Mouse (Mus musculus) myocyte (in vitro differentiated cells): Measurements from ENCODE around the gene Atg3. TPM values are rescaled to one million over a fixed set of nuclear protein-coding genes. Genes with fewer than 3 reads are reported as not detected.

Experiments used
- H3K27me3 ChIP-seq: one replicate; pipeline ENCODE4 v1.6.1; 2011; ENCODE audit not compliant: control insufficient read depth, insufficient read depth, insufficient read length
- H3K36me3 ChIP-seq: one replicate; pipeline ENCODE4 v1.6.1; 2011; ENCODE audit not compliant: control insufficient read depth, insufficient read depth
- H3K4me2 ChIP-seq: one replicate; pipeline ENCODE4 v1.6.1; 2011; ENCODE audit warnings: low read depth, control low read depth
- H3K4me3 ChIP-seq: one replicate; pipeline ENCODE4 v1.5.1; 2011; ENCODE audit warnings: mild to moderate bottlenecking, control low read depth, moderate library complexity
- H3K79me2 ChIP-seq: one replicate; pipeline ENCODE4 v1.6.1; 2011; ENCODE audit not compliant: control insufficient read depth, insufficient read depth
- H3ac ChIP-seq: one replicate; pipeline ENCODE4 v1.6.1; 2011; ENCODE audit not compliant: control insufficient read depth, insufficient read length
- CEBPB ChIP-seq: IDR thresholded peaks from 2 replicates; pipeline ENCODE4 v1.6.1; 2011; ENCODE audit warnings: mild to moderate bottlenecking, moderate library complexity; ENCODE audit not compliant: poor library complexity, insufficient read depth, severe bottlenecking
- E2F4 ChIP-seq: IDR thresholded peaks from one replicate; pipeline ENCODE4 v1.6.1; 2011; ENCODE audit warnings: mild to moderate bottlenecking, control low read depth, moderate library complexity; ENCODE audit not compliant: insufficient read depth
- MAX ChIP-seq: IDR thresholded peaks from one replicate; pipeline ENCODE4 v1.6.1; 2011; ENCODE audit warnings: low read depth, mild to moderate bottlenecking, control low read depth
- MYOD1 ChIP-seq, 3 experiments: IDR thresholded peaks; one replicate each; pipeline ENCODE4 v1.6.1; 2011; ENCODE audit warnings: control low read depth in 2 of 3, low read depth in 2 of 3, mild to moderate bottlenecking in 2 of 3, moderate library complexity in 1 of 3; ENCODE audit not compliant: insufficient read length in 2 of 3, control insufficient read depth in 1 of 3
- MYOG ChIP-seq, 3 experiments: IDR thresholded peaks; one replicate each; pipeline ENCODE4 v1.6.1; 2011; ENCODE audit warnings: control low read depth in 2 of 3, low read depth in 2 of 3, mild to moderate bottlenecking in 2 of 3; ENCODE audit not compliant: insufficient read length in 2 of 3, control insufficient read depth in 1 of 3, insufficient read depth in 1 of 3
- POLR2A ChIP-seq: IDR thresholded peaks from one replicate; pipeline ENCODE4 v1.6.1; 2011; ENCODE audit warnings: low read depth, mild to moderate bottlenecking, control low read depth, moderate library complexity; ENCODE audit not compliant: insufficient read length
- POLR2AphosphoS2 ChIP-seq: IDR thresholded peaks from one replicate; pipeline ENCODE4 v1.6.1; 2011; ENCODE audit warnings: low read depth, control low read depth; ENCODE audit not compliant: insufficient read length
- REST ChIP-seq: IDR thresholded peaks from one replicate; pipeline ENCODE4 v1.6.1; 2011; ENCODE audit warnings: mild to moderate bottlenecking, control low read depth, moderate library complexity; ENCODE audit not compliant: insufficient read depth, insufficient read length
- SRF ChIP-seq: IDR thresholded peaks from one replicate; pipeline ENCODE4 v1.6.1; 2011; ENCODE audit warnings: low read depth; ENCODE audit not compliant: control insufficient read depth, insufficient read length
- TCF12 ChIP-seq: IDR thresholded peaks from one replicate; pipeline ENCODE4 v1.6.1; 2011; ENCODE audit warnings: mild to moderate bottlenecking, control low read depth; ENCODE audit not compliant: poor library complexity, insufficient read depth, severe bottlenecking
- TCF3 ChIP-seq: IDR thresholded peaks from one replicate; pipeline ENCODE4 v1.6.1; 2011; ENCODE audit warnings: low read depth, control low read depth; ENCODE audit not compliant: insufficient read length
- USF1 ChIP-seq: IDR thresholded peaks from one replicate; pipeline ENCODE4 v1.6.1; 2011; ENCODE audit warnings: low read depth, mild to moderate bottlenecking, control low read depth, moderate library complexity
- polyA plus RNA-seq: library from polyadenylated mRNA; unstranded; fragments of >200 nt; fragmentation: generic; extraction: Trizol; gene quantifications from one replicate; pipeline ENCODE4 v1.2.1, GENCODE M21; 2012; ENCODE audit warnings: missing spikeins

Gene Atg3
- polyA plus RNA-seq, 1 experiment, result 19.2 TPM

GRCm38 (mm10) chr16:45142565-45142964 is 16.0 kb upstream of the Atg3 start:
- Histone ChIP-seq H3K79me2 (no peaks in the 10 kb centered on the region), H3ac (no peak overlapping the region), H3K36me3 (peaks cover 22% of the 10 kb centered on the region), H3K4me3 (no peak overlapping the region), H3K27me3 (no peaks in the 10 kb centered on the region), H3K4me2 (no peak overlapping the region)
- no peak for TF ChIP-seq MYOG (IDR thresholded peaks at IDR 0.05; ENCODE audit: control insufficient read depth in 1 of 3, insufficient read depth in 1 of 3, insufficient read length in 2 of 3, low read depth in 2 of 3)
- TF ChIP-seq MAX, result no peak
- no peak for TF ChIP-seq POLR2AphosphoS2
- no peak for TF ChIP-seq TCF3
- no peak for TF ChIP-seq MYOD1 (IDR thresholded peaks at IDR 0.05; ENCODE audit: control insufficient read depth in 1 of 3, insufficient read length in 2 of 3, low read depth in 2 of 3)
- TF ChIP-seq SRF, result no peak
- TF ChIP-seq CEBPB, result no peak
- TF ChIP-seq POLR2A, result no peak
- TF ChIP-seq REST, result no peak

GRCm38 (mm10) chr16:45145119-45145518 is 13.5 kb upstream of the Atg3 start:
- H3K27me3 ChIP-seq, result no peaks in the 10 kb centered on the region
- H3K79me2 ChIP-seq, result no peaks in the 10 kb centered on the region
- no peak overlapping the region for H3ac ChIP-seq
- no peak overlapping the region for H3K4me3 ChIP-seq
- TF ChIP-seq REST (no peak), POLR2AphosphoS2 (no peak), CEBPB (no peak), TCF3 (no peak), MAX (no peak), TCF12 (no peak), MYOG (IDR thresholded peaks at IDR 0.05; ENCODE audit: control insufficient read depth in 1 of 3, insufficient read depth in 1 of 3, insufficient read length in 2 of 3, low read depth in 2 of 3) (no peak), E2F4 (no peak), POLR2A (no peak), SRF (no peak), MYOD1 (IDR thresholded peaks at IDR 0.05; ENCODE audit: control insufficient read depth in 1 of 3, insufficient read length in 2 of 3, low read depth in 2 of 3) (no peak), USF1 (no peak)
- H3K4me2 ChIP-seq, result no peak overlapping the region
- H3K36me3 ChIP-seq, result peaks cover 22% of the 10 kb centered on the region

GRCm38 (mm10) chr16:45148488-45149082 is 10.0 kb upstream of the Atg3 start:
- no peak for TF ChIP-seq E2F4
- no peak for TF ChIP-seq POLR2A
- TF ChIP-seq CEBPB, result no peak
- TF ChIP-seq USF1, result no peak
- TF ChIP-seq MYOD1 (IDR thresholded peaks at IDR 0.05; ENCODE audit: control insufficient read depth in 1 of 3, insufficient read length in 2 of 3, low read depth in 2 of 3), result no peak
- no peak for TF ChIP-seq POLR2AphosphoS2
- TF ChIP-seq TCF3, result no peak
- no peak for TF ChIP-seq MAX
- TF ChIP-seq MYOG (IDR thresholded peaks at IDR 0.05; ENCODE audit: control insufficient read depth in 1 of 3, insufficient read depth in 1 of 3, insufficient read length in 2 of 3, low read depth in 2 of 3), result no peak
- no peak for TF ChIP-seq SRF
- no peak for TF ChIP-seq REST
- no peak for TF ChIP-seq TCF12
- Histone ChIP-seq H3K79me2 (no peaks in the 10 kb centered on the region), H3K27me3 (no peaks in the 10 kb centered on the region), H3ac (no peak overlapping the region), H3K4me2 (no peak overlapping the region), H3K4me3 (no peak overlapping the region), H3K36me3 (peaks cover 22% of the 10 kb centered on the region)

- no peak overlapping the region for H3K4me3 ChIP-seq
- peaks cover 10% of the 10 kb centered on the region for H3K79me2 ChIP-seq
- H3K27me3 ChIP-seq, result no peaks in the 10 kb centered on the region
- no peak overlapping the region for H3ac ChIP-seq
- TF ChIP-seq SRF, result no peak
- TF ChIP-seq USF1, result no peak
- TF ChIP-seq TCF12, result no peak
- TF ChIP-seq POLR2A, result no peak
- no peak for TF ChIP-seq REST
- TF ChIP-seq MYOG (IDR thresholded peaks at IDR 0.05; ENCODE audit: control insufficient read depth in 1 of 3, insufficient read depth in 1 of 3, insufficient read length in 2 of 3, low read depth in 2 of 3), result no peak
- no peak for TF ChIP-seq MAX
- no peak for TF ChIP-seq POLR2AphosphoS2
- TF ChIP-seq MYOD1 (IDR thresholded peaks at IDR 0.05; ENCODE audit: control insufficient read depth in 1 of 3, insufficient read length in 2 of 3, low read depth in 2 of 3), result no peak
- TF ChIP-seq TCF3, result no peak
- TF ChIP-seq CEBPB, result no peak
- no peak overlapping the region for H3K4me2 ChIP-seq
- H3K36me3 ChIP-seq, result no peaks in the 10 kb centered on the region
Observed at GRCm38 (mm10) chr16:45154741-45155250, 3.8 kb upstream of the Atg3 start.

- Histone ChIP-seq H3ac (peak overlapping the region; percentile 87), H3K4me2 (peak overlapping the region; percentile 94), H3K4me3 (peak overlapping the region; percentile 92), H3K79me2 (peaks cover 36% of the 10 kb centered on the region), H3K36me3 (no peaks in the 10 kb centered on the region), H3K27me3 (no peaks in the 10 kb centered on the region)
- peak; percentile 54 for TF ChIP-seq POLR2A
- peak; percentile 7 for TF ChIP-seq SRF
- TF ChIP-seq MYOD1 (IDR thresholded peaks at IDR 0.05; ENCODE audit: control insufficient read depth in 1 of 3, insufficient read length in 2 of 3, low read depth in 2 of 3), result no peak
- TF ChIP-seq USF1, result no peak
Observed at GRCm38 (mm10) chr16:45158136-45158521, 456 bp upstream of the Atg3 start.
